Mouse (Mus musculus) NIH3T3 (cell line): ENCODE measurements around the gene Cables2.

Experiments
- DNase-seq: peaks from one replicate; pipeline ENCODE4 v3.0.0-alpha.2; 2012; ENCODE audit warnings: low read depth

Cables2 gene

DNA sequence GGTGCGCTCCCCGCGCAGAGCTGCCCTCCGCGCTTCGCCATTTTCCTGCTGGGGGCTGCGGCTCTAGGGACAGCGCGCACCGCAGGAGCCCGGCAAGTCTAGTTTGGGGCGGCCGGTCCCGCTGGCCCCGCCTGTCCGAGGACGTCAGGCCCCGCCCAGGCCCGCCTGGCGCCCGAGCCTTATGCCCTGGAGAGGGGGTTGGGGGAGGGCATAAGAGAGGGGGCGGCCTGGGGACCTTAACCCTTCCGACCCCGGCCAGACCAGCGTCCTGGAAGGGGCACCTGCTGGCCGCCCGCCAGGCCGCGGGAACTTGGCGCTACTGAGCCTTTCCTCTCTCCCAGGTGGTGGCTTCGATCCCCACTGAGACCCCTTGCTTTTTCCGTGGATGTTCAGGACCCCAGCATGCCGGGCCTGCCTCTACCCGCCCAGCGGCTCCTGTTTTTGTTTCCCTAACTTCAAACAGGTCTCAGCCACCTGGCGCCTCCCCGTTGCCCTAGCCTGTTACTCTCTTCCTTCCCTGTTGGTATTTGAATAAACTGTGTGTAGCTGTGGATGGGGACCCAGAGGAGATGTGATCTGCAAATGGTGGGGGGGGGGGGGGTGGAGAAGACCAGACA is 47.4 kb downstream of the Cables2 start, which contains the start of gene Lama5:
Lama5 (minus strand) TSS at position 98 of the 617 bp plus-strand sequence.
- no peak for DNase-seq

DNA sequence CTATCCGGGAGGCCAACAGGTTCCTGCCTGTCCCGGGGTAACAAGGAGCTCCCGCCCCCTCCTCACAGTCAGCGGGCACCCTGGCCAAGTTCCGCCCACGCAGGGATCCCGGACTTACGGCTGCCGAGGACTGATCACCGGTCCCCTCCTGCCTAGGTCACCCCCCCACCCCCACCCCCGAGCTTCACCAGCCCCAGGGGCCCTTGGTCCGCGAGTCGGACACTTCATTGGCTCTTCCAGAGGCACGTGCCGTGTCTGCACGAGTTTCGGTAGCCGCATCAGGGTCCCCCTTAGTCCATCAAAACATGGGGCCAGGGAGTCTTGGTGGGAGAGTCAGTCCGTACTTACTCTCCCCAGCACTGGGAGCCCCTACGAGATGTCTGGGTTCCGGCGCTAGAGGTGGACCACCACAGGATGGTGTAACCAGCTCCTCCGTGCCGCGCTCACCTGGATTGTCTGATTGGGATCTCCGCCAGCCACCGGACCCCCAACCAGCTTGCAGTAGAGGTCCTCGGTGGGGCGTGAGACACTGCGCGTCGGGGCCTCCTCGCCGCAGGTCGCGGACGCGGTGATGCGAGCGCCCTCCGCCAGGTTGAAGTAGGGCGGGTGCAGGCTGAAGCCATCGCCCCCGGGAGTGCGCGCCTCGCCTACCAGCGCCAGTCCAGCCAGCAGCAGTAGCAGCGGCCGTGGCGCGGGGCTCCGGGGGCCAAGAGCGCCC is 48.1 kb downstream of the Cables2 start:
- DNase-seq, result no peak

DNA sequence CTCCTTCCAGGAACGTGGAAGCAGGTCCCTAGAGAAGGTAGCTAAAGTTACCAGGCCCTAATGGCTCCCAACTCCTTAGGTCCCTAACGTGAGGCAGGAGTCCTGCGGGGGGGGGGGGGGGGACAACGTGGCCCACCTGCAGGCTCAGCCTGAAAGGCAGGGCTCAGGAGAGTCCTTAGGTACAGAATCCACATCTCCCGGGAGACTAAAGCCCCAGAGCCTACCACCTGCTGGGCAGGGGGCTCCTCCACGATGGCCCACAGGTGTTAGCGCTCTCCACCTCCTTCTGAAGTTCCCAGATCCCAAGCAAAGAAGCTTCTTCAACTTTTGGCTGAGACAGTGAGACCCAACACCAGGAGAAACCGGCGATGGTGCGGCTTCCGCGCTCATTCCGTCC is 48.7 kb downstream of the Cables2 start:
- DNase-seq, result no peak

DNA sequence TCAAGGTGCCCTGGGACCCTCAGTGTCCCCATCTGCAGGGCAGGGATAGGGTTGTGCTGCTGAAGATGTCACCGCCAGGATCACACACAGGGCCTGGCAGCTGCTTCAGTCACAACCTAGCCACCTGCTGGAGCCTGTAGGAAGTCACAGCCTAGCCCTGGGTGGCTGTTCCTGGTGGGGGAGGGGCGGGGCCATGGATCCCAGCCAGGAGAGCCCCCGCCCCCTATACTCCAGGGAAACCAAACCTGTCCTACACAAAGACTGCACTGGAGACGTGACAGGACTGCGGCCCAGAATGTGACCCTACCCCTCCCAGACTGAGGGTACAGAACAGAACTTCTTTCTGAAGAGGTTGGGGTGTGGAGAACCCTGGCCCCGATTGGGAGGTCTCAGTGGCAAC is 51.0 kb downstream of the Cables2 start:
- DNase-seq, result no peak

DNA sequence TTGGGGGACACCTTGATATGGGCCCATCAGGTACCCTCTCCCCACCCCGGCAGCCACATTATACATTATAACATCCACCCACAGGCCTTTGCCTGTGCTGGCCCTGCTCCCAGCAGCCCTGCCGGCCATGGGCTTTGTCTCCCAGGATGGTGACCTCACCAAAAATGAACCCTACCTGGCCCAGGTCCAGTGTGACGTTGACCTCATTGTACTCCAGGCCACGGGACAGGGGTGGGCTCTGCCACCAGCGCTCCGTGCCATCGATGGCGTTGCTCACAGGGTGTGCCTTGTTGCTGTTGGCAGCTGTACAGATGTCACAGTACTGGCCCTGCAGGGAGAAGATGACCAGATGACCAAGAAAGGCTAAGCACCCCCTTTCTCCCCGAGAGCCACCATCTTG is 52.2 kb downstream of the Cables2 start:
- no peak for DNase-seq

DNA sequence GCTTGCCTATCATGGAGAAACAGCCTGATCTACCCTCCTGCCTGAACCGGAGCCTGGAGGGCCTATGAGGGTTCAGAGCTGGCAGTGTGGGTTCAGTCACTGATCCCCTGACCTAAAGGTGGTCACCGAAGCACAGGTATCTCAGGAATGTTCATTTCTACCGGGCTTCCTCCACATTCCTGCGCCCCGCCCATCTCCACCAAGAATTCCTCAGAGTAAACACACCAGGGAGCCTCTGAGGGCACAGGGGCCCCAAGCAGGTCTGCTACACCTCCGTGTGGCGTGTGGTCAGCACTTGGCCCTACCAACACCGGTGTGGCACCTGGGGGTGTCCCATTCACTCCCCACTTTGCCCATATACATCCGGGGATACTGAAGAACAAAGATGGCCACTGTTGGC is 53.1 kb downstream of the Cables2 start:
- no peak for DNase-seq

DNA sequence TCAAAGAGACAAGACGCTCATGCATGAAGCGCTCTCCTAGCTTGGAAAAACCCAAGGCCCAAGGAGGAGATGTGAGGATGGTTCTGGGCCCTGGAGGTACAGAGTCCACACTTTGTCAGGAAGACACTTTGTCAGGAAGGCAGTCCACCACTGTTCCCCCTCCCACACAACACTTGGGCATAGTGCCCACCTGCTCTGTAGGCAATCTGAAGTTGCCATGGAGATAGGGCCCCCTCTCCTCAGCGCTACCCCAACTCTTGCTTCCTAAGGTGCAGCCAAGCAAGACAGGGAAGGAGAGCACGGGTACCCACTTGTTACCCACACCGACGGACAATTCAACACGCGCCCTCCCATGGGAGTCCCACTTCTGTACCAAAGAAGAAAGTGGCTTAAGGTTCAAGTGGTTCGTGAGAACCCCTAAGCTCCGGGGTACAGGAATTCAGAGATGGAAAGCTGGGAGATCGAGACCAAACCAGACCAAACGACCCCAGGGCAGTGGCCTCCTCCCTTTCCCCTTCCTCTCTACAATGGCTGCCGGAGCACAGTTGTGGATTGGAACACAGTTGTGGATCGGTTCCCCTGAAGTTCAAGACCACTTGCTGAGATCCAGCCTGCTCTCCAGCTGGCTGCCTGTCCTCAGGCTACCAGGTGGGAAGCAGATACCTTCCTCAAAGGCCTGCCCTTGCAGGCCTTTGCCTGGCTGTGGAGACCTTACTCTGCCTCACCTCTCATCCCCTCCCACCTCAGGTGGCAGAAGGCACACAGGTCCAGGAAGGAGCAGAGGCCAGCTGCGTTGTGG is 54.0 kb downstream of the Cables2 start:
- DNase-seq, result no peak

DNA sequence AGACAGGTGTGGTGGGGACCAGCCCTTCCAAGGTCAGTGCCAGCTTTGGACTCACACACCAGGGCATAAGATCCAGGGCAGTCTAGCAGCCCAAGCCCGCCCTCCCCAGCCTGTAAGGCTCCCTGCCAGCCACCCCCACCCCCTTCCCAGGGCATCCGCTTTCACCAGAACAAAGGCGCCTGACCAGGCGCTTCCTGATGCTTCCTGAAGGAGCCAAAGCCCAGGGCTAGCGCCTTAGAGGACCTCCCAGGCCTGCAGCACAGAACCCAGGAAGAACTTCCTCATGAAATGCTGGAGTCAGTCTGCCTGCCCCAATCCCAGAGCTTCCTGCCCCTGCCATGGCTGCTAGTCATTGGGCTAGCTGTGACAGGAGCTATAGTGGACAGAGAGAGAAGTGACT is 54.6 kb downstream of the Cables2 start:
- peak; percentile 37 for DNase-seq

DNA sequence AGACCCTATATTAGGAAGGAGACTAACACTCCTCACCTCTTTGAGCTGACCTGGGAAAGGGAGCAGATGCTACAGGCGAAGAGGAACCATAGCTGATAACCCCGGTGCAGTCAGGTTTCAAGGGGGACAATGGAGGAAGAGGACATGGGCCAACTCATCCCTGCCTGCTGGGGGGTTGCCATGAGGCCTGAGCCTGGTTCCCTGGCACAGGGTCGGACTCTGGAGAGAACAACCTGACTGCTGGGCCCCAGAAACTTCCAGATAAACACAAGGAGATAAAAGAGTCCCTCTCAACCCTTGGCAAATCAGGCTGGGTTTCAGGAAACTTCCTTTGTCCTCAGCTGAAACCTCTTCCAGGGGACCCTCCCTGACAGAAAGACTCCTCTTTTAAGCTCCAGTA is 55.1 kb downstream of the Cables2 start:
- no peak for DNase-seq

DNA sequence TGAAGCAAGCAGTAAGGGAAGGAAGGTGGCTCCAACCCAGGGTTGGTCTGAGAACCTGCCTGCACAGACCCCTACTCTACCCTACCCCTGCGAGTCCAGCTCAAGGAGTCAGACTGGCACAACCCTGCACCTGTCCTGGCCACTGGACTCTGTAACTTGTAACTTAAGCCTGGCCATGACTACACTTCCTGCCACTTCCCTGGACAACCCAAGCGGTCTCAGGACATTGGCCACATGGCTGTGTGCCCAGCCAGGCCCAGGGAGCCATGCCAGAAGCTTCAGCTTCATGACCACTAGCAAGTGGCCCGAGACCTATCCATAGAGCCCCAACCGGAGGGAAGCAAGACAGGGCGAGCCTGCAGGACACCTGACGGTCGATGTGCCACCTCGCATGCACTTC is 55.7 kb downstream of the Cables2 start:
- DNase-seq, result no peak

DNA sequence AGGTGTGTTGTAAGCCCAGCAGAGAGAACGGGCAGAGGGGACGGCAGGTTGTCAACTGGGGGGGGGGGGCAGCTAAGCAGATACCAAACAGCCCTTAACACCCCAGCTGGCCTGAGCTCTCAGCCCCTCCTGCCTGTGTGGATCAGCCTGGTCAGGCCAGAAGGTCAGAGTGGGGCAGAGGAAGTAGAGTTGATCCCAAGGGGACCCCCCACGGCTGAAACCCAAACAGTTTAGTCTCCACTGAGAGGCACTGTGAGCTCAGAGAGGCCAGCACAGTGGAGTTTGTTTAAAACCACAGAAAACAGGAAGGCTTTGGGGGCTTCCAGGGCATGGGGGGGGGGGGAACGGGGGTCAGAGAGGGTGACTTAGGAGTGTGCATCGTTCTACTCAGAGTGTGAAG is 56.4 kb downstream of the Cables2 start:
- DNase-seq, result no peak

DNA sequence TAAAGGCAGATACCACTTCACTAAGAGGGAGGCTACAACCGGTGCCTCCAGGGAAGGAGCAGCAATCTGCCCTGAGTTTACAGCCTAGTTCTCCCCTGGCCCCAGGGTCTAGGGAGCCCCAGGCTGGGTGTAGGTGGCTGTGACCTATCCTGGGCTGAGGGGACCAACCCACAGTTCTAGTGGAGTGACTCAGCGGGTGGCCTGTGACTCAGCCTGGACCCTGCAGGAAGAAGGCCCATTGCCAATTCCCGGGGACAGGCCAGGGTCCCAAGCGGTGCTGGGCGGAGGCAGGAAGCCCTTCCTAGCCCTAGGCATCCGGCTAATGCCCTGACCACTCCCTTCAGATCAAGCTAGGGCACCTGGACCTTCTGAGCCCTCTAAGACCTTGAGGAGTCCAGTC is 57.3 kb downstream of the Cables2 start:
- no peak for DNase-seq

DNA sequence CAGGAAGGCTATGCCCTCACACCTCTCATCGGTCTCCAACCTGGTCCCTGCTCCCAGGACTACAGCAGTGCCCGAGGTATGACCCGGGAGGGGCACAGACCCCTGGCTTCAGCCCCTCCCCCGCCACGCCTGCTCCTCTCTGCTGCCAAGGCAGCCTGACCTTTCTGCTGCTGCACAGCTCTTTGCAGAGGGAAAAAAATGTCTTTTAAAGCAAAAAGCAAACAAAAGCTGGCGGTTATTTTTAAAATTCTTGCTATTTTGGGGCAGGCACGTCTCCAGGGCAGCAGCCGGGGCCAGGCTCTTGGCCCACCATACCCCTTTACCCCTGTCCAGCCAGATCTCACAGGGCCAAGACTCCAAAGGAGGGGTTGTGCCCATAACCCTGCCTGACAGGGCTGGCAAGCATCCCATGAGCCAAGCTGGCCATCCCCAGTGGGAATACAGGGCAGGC is 58.3 kb downstream of the Cables2 start:
- DNase-seq, result peak; percentile 40

DNA sequence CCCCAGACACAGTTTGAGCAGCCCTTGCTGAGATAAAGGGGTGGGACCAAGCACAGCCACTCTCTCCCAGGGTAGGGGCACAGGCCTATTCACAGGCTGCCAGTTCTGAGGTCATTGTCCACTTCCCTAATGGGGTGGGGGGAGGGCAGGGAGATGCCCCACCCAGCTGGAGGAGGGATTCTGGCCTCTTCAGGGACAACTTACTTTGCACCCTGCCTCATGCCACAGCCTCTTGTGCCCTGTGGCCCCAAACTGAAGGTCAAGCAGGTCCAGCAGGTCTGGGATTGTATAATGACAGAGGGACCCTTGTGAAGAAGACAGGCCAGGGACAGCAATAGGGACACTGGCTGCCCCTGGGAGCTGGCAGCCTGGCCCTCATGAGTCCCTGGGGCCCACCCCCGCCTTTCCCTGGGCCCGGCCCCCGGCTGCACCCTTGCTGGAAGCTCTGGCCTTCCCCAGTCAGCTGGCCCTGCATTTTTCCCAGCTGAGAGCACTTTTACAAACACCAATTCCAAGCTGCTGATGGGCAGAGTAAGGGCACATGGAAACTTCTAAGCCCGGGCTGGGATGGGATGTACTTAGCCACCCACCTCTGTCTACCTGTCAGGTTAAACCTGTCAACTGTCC is 58.8 kb downstream of the Cables2 start:
- peak; percentile 46 for DNase-seq

DNA sequence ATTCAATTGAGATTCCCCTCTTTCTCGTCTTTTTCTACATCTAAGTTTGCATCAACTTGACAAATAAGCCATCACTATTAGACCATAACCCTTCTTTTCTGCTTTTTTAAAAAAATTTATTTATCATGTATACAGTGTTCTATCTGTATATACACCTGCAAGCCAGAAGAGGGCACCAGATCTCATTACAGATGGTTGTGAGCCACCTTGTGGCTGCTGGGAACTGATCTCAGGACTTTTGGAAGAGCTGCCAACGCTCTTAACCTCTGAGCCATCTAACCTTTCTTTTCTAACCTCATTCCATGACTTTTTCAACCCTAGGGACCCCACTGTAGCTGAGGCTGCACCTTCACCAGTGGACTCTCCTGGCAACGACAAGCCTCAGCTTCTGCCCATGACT is 61.0 kb downstream of the Cables2 start:
- no peak for DNase-seq

DNA sequence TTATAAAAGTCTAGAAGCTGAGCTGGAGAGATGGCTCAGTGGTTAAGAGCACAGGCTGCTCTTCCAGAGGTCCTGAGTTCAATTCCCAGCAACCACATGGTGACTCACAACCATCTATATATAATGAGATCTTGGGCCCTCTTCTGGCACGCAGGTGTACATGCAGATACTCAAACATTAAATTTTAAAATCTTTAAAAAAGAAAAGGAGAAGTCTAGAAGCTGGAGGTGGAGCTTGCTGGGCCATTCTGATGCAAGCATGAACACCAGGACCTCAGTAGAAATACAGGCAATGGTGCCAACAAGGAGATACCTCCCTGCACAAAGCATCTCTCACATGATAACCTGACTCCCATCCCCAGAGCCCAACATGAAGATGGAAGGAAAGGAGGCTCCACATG is 64.3 kb downstream of the Cables2 start:
- DNase-seq, result no peak
